Mouse (Mus musculus) ovary, adult 18-20 months (tissue): Measurements from ENCODE around the gene Hes1.
A peak's percentile ranks its signal among the peaks of the same experiment; 100 is the strongest.

Experiments
- DNase-seq: peaks from one replicate; pipeline ENCODE4 v3.0.0; 2022; ENCODE audit warnings: low spot score, mixed read lengths

Hes1 gene

GRCm38 (mm10) chr16:30063984-30064453 lies at the start of gene Hes1:
Hes1 (plus strand) TSS chr16:30064384.
- peak; percentile 92 for DNase-seq

- no peak for DNase-seq
These were observed 48.1 kb upstream of the Hes1 start for GRCm38 (mm10) chr16:30016064-30016463.

GRCm38 (mm10) chr16:30020124-30020523 lies 44.1 kb upstream of the Hes1 start:
- no peak for DNase-seq

GRCm38 (mm10) chr16:30022352-30022751 lies 41.8 kb upstream of the Hes1 start:
- no peak for DNase-seq

GRCm38 (mm10) chr16:30022890-30023797 lies 41.0 kb upstream of the Hes1 start:
- DNase-seq = no peak

GRCm38 (mm10) chr16:30024681-30025262 lies 39.4 kb upstream of the Hes1 start:
- DNase-seq = peak; percentile 35

- DNase-seq = no peak
These were observed 36.0 kb upstream of the Hes1 start for GRCm38 (mm10) chr16:30028184-30028583.

GRCm38 (mm10) chr16:30029264-30030003 lies 34.8 kb upstream of the Hes1 start:
- no peak for DNase-seq

GRCm38 (mm10) chr16:30032326-30032904 lies 31.8 kb upstream of the Hes1 start:
- no peak for DNase-seq

GRCm38 (mm10) chr16:30033390-30033789 lies 30.8 kb upstream of the Hes1 start:
- DNase-seq = no peak

- peak; percentile 57 for DNase-seq
These were observed 30.2 kb upstream of the Hes1 start for GRCm38 (mm10) chr16:30034001-30034400.

- DNase-seq = no peak
These were observed 29.7 kb upstream of the Hes1 start for GRCm38 (mm10) chr16:30034521-30034920.

- DNase-seq = no peak
These were observed 29.2 kb upstream of the Hes1 start for GRCm38 (mm10) chr16:30034979-30035440.

GRCm38 (mm10) chr16:30036104-30036503 lies 28.1 kb upstream of the Hes1 start:
- DNase-seq = no peak

- DNase-seq = no peak
These were observed 25.3 kb upstream of the Hes1 start for GRCm38 (mm10) chr16:30038663-30039593.

- no peak for DNase-seq
These were observed 24.3 kb upstream of the Hes1 start for GRCm38 (mm10) chr16:30039841-30040240.

- DNase-seq = no peak
These were observed 21.3 kb upstream of the Hes1 start for GRCm38 (mm10) chr16:30042859-30043258.

- no peak for DNase-seq
These were observed 18.6 kb upstream of the Hes1 start for GRCm38 (mm10) chr16:30045615-30046014.

GRCm38 (mm10) chr16:30047010-30047409 lies 17.2 kb upstream of the Hes1 start:
- DNase-seq = no peak

GRCm38 (mm10) chr16:30047421-30047831 lies 16.8 kb upstream of the Hes1 start:
- no peak for DNase-seq
